Mouse (Mus musculus): ENCODE measurements around the gene Ankrd35.

- TF ChIP-seq CTCF (IDR thresholded peaks at IDR 0.05; ENCODE audit: borderline replicate concordance, extremely low read depth, insufficient read depth, insufficient read length): no peak
- TF ChIP-seq POLR2A (IDR thresholded peaks at IDR 0.05; ENCODE audit: borderline replicate concordance, extremely low read depth, insufficient read depth, insufficient read length, poor library complexity, severe bottlenecking): no peak
Measured at GRCm38 (mm10) chr3:96735200-96735599, 65.3 kb downstream of the Ankrd35 start.
